Mouse (Mus musculus) hindbrain, embryonic 15.5 days (tissue): Measurements from ENCODE around the gene Fbxo24. TPM values are rescaled to one million over a fixed set of nuclear protein-coding genes. Genes with fewer than 3 reads are reported as not detected.

Source experiments
- ATAC-seq: fragments of 200-750 bp; cut with Nextera tagmentation; 2 replicates; pipeline ENCODE4 v1.8.0; 2017; ENCODE audit warnings: low read depth, moderate number of reproducible peaks, moderate TSS enrichment; ENCODE audit not compliant: low FRiP score
- H3K27ac ChIP-seq: fragments of 300-500 bp; sonication (generic); replicated peaks from 2 replicates; pipeline ENCODE4 v1.5.1; 2015; ENCODE audit warnings: mild to moderate bottlenecking, inconsistent platforms
- H3K27me3 ChIP-seq: fragments of 300-500 bp; sonication (generic); 2 replicates; pipeline ENCODE4 v1.6.1; 2015; ENCODE audit warnings: control low read depth, inconsistent platforms
- H3K36me3 ChIP-seq: fragments of 300-500 bp; sonication (generic); 2 replicates; pipeline ENCODE4 v1.6.1; 2015; ENCODE audit warnings: control low read depth, inconsistent platforms
- H3K4me1 ChIP-seq: fragments of 300-500 bp; sonication (generic); replicated peaks from 2 replicates; pipeline ENCODE4 v1.6.1; 2015; ENCODE audit warnings: control low read depth, inconsistent platforms
- H3K4me2 ChIP-seq: fragments of 300-500 bp; sonication (generic); 2 replicates; pipeline ENCODE4 v1.6.1; 2015; ENCODE audit warnings: moderate library complexity, mild to moderate bottlenecking, inconsistent platforms
- H3K4me3 ChIP-seq: fragments of 300-500 bp; sonication (generic); 2 replicates; pipeline ENCODE4 v1.5.1; 2015; ENCODE audit warnings: mild to moderate bottlenecking, inconsistent platforms
- H3K9ac ChIP-seq: fragments of 300-500 bp; sonication (generic); 2 replicates; pipeline ENCODE4 v1.6.1; 2015; ENCODE audit warnings: inconsistent platforms
- H3K9me3 ChIP-seq: fragments of 300-500 bp; sonication (generic); 2 replicates; pipeline ENCODE4 v1.6.1; 2016; ENCODE audit warnings: control low read depth, inconsistent platforms
- WGBS: fragments of 180-500 bp; shearing (Covaris S2); methylation state at CpG from one replicate; pipeline ENCODE4 v1.1.7; 2015; 5-methylcytosine and 5-hydroxymethylcytosine counted together
- polyA plus RNA-seq: library from polyadenylated mRNA; unstranded; fragments of >200 nt; fragmentation: Nextera tagmentation; extraction: Ambion mirVana; gene quantifications from 2 replicates; pipeline ENCODE4 v1.2.1, GENCODE M21; 2015

Fbxo24 gene
- polyA plus RNA-seq, 1 experiment from 2014 or later: 0.31 TPM

- Histone ChIP-seq H3K27ac (no peak overlapping the region), H3K27me3 (no peaks in the 10 kb centered on the region), H3K4me1 (peaks cover 12% of the 10 kb centered on the region), H3K4me2 (no peak overlapping the region), H3K9ac (no peak overlapping the region), H3K36me3 (peaks cover 23% of the 10 kb centered on the region), H3K4me3 (no peak overlapping the region), H3K9me3 (no peaks in the 10 kb centered on the region)
- WGBS: 77% methylated on average over 7 of the region's 7 CpGs
- ATAC-seq: no peak
Observed at GRCm38 (mm10) chr5:137654746-137655145, 25.9 kb upstream of the Fbxo24 start.

- 95% methylated on average over 10 of the region's 10 CpGs for WGBS
- Histone ChIP-seq H3K9me3 (no peaks in the 10 kb centered on the region), H3K4me1 (peaks cover 13% of the 10 kb centered on the region), H3K9ac (no peak overlapping the region), H3K27ac (no peak overlapping the region), H3K4me2 (no peak overlapping the region), H3K36me3 (peaks cover 16% of the 10 kb centered on the region; the same call in 1 of the 2 replicates), H3K27me3 (no peaks in the 10 kb centered on the region), H3K4me3 (no peak overlapping the region)
- ATAC-seq: no peak
Observed at GRCm38 (mm10) chr5:137653366-137653765, 24.6 kb upstream of the Fbxo24 start.

- Histone ChIP-seq H3K4me2 (no peak overlapping the region), H3K9me3 (no peaks in the 10 kb centered on the region), H3K27me3 (no peaks in the 10 kb centered on the region), H3K27ac (no peak overlapping the region), H3K4me1 (peaks cover 19% of the 10 kb centered on the region), H3K4me3 (no peak overlapping the region), H3K36me3 (peaks cover 16% of the 10 kb centered on the region; the same call in 1 of the 2 replicates), H3K9ac (no peak overlapping the region)
- no peak for ATAC-seq
- WGBS: 19% methylated on average over 3 of the region's 3 CpGs
Observed at GRCm38 (mm10) chr5:137652474-137652873, 23.7 kb upstream of the Fbxo24 start.

GRCm38 (mm10) chr5:137649669-137650571 is 21.1 kb upstream of the Fbxo24 start:
- ATAC-seq: no peak
- H3K4me3 ChIP-seq: peak overlapping the region; percentile 6; the same call in 1 of the 2 replicates
- H3K27ac ChIP-seq: no peak overlapping the region
- H3K9me3 ChIP-seq: no peaks in the 10 kb centered on the region
- H3K27me3 ChIP-seq: peaks cover 22% of the 10 kb centered on the region
- H3K4me1 ChIP-seq: peaks cover 21% of the 10 kb centered on the region
- peak overlapping the region; percentile 39 for H3K4me2 ChIP-seq
- H3K9ac ChIP-seq: no peak overlapping the region
- 23% methylated on average over 18 of the region's 18 CpGs for WGBS
- peaks cover 15% of the 10 kb centered on the region; the same call in 1 of the 2 replicates for H3K36me3 ChIP-seq

- WGBS: 30% methylated on average over 4 of the region's 4 CpGs
- H3K4me3 ChIP-seq: no peak overlapping the region
- H3K4me1 ChIP-seq: peaks cover 22% of the 10 kb centered on the region
- no peak overlapping the region for H3K27ac ChIP-seq
- peaks cover 27% of the 10 kb centered on the region for H3K27me3 ChIP-seq
- H3K9ac ChIP-seq: no peak overlapping the region
- no peaks in the 10 kb centered on the region for H3K9me3 ChIP-seq
- no peak overlapping the region for H3K4me2 ChIP-seq
- ATAC-seq: no peak
- peaks cover 13% of the 10 kb centered on the region; the same call in 1 of the 2 replicates for H3K36me3 ChIP-seq
Observed at GRCm38 (mm10) chr5:137649251-137649650, 20.4 kb upstream of the Fbxo24 start.

GRCm38 (mm10) chr5:137647827-137648601 is 19.2 kb upstream of the Fbxo24 start:
- Histone ChIP-seq H3K4me1 (peaks cover 22% of the 10 kb centered on the region), H3K27ac (peak overlapping the region; percentile 34; the same call in 1 of the 2 replicates), H3K4me2 (no peak overlapping the region), H3K27me3 (peaks cover 35% of the 10 kb centered on the region), H3K36me3 (peaks cover 7% of the 10 kb centered on the region; the same call in 1 of the 2 replicates), H3K9me3 (no peaks in the 10 kb centered on the region), H3K4me3 (no peak overlapping the region), H3K9ac (no peak overlapping the region)
- WGBS: 75% methylated on average over 9 of the region's 9 CpGs
- peak; percentile 71; the same call in 1 of the 2 replicates for ATAC-seq

GRCm38 (mm10) chr5:137645652-137646091 is 16.9 kb upstream of the Fbxo24 start, which contains the start of gene Irs3:
Gene Irs3, minus strand, starts transcription at chr5:137645714.
- Histone ChIP-seq H3K36me3 (peaks cover 6% of the 10 kb centered on the region), H3K27ac (no peak within 1 kb of the TSS), H3K4me3 (peak within 1 kb of the TSS; percentile 27), H3K4me1 (peaks cover 22% of the 10 kb centered on the region), H3K9ac (0 out of 2 replicates have a peak within 1 kb of the TSS, but pooled peaks have one; percentile 9), H3K9me3 (no peaks in the 10 kb centered on the region), H3K27me3 (peaks cover 37% of the 10 kb centered on the region), H3K4me2 (peak within 1 kb of the TSS; percentile 49)
- 14% methylated on average over 11 of the region's 11 CpGs for WGBS
- ATAC-seq: no peak

- H3K36me3 ChIP-seq: peaks cover 11% of the 10 kb centered on the region
- H3K27me3 ChIP-seq: peaks cover 37% of the 10 kb centered on the region
- H3K9me3 ChIP-seq: no peaks in the 10 kb centered on the region
- 3% methylated on average over 44 of the region's 44 CpGs for WGBS
- no peak overlapping the region for H3K27ac ChIP-seq
- 0 out of 2 replicates have a peak overlapping the region, but pooled peaks have one; percentile 9 for H3K9ac ChIP-seq
- H3K4me1 ChIP-seq: peaks cover 18% of the 10 kb centered on the region
- H3K4me3 ChIP-seq: peak overlapping the region; percentile 27
- peak overlapping the region; percentile 49 for H3K4me2 ChIP-seq
- ATAC-seq: no peak
Observed at GRCm38 (mm10) chr5:137645091-137645651, 16.4 kb upstream of the Fbxo24 start.

- ATAC-seq: no peak
- 40% methylated on average over 19 of the region's 19 CpGs for WGBS
- H3K4me1 ChIP-seq: peaks cover 13% of the 10 kb centered on the region
- peaks cover 37% of the 10 kb centered on the region for H3K27me3 ChIP-seq
- no peaks in the 10 kb centered on the region for H3K9me3 ChIP-seq
- no peak overlapping the region for H3K27ac ChIP-seq
- H3K4me2 ChIP-seq: no peak overlapping the region
- H3K36me3 ChIP-seq: peaks cover 18% of the 10 kb centered on the region
- H3K4me3 ChIP-seq: no peak overlapping the region
- no peak overlapping the region for H3K9ac ChIP-seq
Observed at GRCm38 (mm10) chr5:137644484-137644883, 15.7 kb upstream of the Fbxo24 start.

- WGBS: 56% methylated on average over 4 of the region's 4 CpGs
- Histone ChIP-seq H3K4me1 (peaks cover 8% of the 10 kb centered on the region), H3K4me3 (no peak overlapping the region), H3K4me2 (no peak overlapping the region), H3K36me3 (peaks cover 31% of the 10 kb centered on the region), H3K27ac (no peak overlapping the region), H3K9ac (no peak overlapping the region), H3K9me3 (no peaks in the 10 kb centered on the region), H3K27me3 (peaks cover 37% of the 10 kb centered on the region)
- ATAC-seq: no peak
Observed at GRCm38 (mm10) chr5:137642886-137643285, 14.1 kb upstream of the Fbxo24 start.

- Histone ChIP-seq H3K27me3 (peaks cover 26% of the 10 kb centered on the region), H3K4me3 (no peak within 1 kb of the TSS), H3K36me3 (peaks cover 49% of the 10 kb centered on the region), H3K4me2 (no peak within 1 kb of the TSS), H3K4me1 (peaks cover 7% of the 10 kb centered on the region), H3K9ac (no peak within 1 kb of the TSS), H3K27ac (no peak within 1 kb of the TSS), H3K9me3 (no peaks in the 10 kb centered on the region)
- 91% methylated on average over 19 of the region's 19 CpGs for WGBS
- peak; percentile 17; the same call in 1 of the 2 replicates for ATAC-seq
Observed at GRCm38 (mm10) chr5:137641054-137641453, 12.3 kb upstream of the Fbxo24 start, which contains the start of gene Sap25. Gene Sap25, plus strand, starts transcription at chr5:137641334.
